Mouse (Mus musculus) thymus, adult 18-20 months (tissue): ENCODE results near the gene Chst3.
"Not testable (repeated sequence)": the region's sequence is repeated elsewhere in the genome, so short reads cannot be mapped to it uniquely, and the experiment has no call there.

Experiments
- DNase-seq, 2 experiments: peaks; one replicate each; pipeline ENCODE4 v3.0.0; 2022; ENCODE audit warnings: mixed read lengths in 2 of 2

Chst3 gene

DNA sequence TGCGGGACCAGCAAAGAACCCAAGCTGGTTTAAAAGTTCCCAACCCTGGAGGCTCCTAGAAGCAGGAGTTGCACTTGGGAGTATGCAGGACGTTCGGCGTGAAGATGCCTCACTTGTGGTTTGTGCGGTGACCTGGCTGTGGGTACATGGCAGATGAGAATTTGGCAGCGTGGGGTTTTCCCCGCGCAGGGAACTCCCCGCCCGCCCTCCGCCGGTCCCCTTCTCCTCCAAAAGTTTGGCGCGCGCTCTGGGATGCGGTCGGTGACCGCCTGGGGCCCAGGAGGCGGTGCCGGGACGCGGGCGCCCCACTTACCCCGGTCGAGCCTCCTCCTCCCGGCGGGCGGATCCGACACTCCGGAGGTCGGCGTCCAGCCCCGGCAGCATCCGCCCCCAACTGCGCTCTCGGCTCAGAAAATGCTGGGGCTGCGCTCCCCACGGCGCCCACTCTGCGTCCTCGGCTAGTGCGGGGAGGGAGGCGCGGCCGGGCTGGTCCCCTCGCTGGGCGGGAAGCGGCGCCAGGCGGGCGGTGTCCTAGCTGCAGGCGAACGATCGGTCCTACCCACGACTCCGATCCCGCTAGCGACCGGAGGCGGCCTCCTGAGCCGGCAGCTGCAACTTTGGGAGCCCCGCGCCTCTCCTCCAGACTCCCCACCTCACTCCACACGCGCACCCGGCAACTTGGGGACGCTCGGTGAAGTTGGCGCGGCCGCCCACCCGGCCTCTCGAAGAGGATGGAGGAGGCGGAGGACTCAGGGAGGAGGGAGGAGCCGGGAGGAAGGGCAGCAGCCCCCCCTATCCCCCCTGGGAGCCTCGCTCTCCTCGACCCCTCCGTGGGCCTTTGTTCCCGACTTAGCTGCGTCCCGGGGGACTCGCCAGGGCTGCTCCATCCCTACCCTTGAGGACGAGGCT, at the start of gene Chst3:
Gene Chst3, minus strand, starts transcription at position 670 of the 909 bp plus-strand sequence.
- peak in 1 of 2 experiments; percentile 24 for DNase-seq

DNA sequence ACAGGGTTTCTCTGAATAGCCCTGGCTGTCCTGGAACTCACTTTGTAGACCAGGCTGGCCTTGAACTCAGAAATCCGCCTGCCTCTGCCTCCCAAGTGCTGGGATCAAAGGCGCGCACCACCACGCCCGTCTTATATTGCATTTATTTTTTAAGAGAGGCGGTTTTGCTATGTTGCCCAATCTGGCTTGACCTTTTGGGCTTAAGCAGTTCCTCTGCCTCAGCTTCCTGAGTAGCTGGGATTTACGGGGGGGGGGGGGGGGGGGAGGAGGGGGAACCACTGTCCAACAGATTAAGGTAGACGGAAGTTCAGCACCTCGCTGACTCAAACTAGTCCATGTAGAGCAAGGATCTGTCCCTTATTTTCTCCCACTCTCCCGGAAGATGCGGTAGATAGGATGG, 49.7 kb upstream of the Chst3 start:
- DNase-seq: no peak

- no peak for DNase-seq
Measured at GRCm38 (mm10) chr10:60266842-60267401, 47.9 kb upstream of the Chst3 start.

- DNase-seq: no peak
Measured at GRCm38 (mm10) chr10:60265252-60265651, 46.2 kb upstream of the Chst3 start.

- DNase-seq: peak in 1 of 2 experiments; percentile 53
Measured at GRCm38 (mm10) chr10:60263351-60263750, 44.3 kb upstream of the Chst3 start.

GRCm38 (mm10) chr10:60262386-60262785, 43.3 kb upstream of the Chst3 start:
- peak; percentile 80 to 86 for DNase-seq

- DNase-seq: no peak
Measured at GRCm38 (mm10) chr10:60261530-60261929, 42.5 kb upstream of the Chst3 start.

GRCm38 (mm10) chr10:60260557-60261294, 41.7 kb upstream of the Chst3 start:
- DNase-seq: no peak

- no peak for DNase-seq
Measured at GRCm38 (mm10) chr10:60257261-60257825, 38.3 kb upstream of the Chst3 start.

GRCm38 (mm10) chr10:60256088-60256487, 37.0 kb upstream of the Chst3 start:
- no peak for DNase-seq

DNA sequence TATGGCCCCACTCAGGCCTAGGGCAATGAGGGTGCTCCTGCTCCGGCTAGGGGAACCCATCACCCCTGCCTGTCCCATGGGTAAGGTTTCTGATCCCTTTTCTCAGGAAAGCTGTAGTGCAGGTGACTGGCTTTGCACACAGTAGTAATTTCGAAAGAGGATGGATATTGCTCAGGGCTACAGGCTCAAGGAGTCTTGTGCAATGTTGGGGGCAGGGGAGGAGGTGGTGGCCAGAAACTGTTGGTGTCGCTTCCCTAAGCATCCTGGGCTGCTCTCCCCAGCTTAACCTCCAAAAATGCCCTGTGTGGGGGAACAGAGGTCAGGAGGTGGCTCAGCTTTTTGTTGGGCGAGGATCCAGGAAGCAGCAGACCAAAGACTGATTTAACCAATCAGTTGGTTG, 33.5 kb upstream of the Chst3 start:
- no peak for DNase-seq

DNA sequence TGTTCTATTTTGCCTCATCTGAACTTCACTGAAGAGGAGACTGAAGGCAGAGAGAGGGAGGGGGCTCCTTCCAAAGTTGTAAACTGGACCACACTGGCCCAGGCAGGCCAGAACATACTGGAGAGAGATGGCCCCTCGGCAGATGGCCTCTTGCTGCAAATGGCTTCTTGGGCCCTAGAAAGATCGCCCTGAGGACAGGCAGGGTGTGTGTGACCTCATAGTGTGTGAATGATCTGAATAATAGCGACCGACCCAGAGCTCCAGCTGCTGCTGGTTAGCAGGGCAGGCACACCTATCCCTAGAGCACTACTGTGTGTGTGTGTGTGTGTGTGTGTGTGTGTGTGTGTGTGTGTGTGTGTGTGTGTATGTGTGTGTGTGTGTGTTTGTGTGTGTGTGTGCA, 33.1 kb upstream of the Chst3 start:
- DNase-seq: no peak

DNA sequence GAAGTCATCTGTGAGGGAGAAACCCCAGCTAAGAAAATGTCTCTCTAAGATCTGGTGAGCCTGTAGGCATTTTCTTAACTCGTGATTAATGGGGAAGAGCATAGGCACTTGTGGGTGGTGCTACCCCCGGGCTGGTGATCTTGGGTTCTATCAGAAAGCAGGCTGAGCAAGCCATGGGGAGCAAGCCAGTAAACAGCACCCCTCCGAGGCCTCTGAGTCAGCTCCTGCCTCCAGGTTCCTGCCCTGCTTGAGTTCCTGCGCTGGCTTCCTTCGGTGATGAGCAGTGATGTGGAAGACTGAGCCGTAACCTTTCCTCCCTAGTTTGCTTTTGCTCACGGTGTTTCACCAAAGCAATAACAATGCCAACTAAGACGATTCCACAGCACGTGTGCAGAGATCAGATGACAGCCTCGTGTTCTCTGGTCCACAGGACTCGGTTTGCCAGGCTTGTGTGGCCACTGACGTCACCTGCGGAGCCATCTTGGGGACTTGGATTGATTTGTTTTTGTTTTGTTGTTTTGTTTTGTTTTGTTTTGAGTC, 31.4 kb upstream of the Chst3 start:
- no peak for DNase-seq

DNA sequence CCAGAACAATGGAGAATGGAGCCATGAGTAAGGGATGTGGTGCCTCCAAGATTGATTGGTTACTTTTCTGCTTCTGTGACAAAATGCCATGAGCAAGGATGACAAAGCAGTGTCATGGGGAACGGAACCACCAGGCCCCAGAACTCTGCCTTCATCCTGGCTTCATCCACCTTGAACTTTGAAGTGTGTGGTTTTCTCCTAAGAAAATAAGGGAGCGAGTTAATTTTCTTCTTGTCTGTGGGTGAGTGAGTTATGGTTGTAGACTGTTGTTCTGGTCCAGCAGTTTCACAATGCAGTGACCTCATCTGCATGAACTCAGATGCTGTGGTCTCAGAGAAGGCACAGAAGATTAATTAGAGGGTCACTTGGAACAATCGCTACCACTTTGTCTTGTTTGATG, 29.3 kb upstream of the Chst3 start:
- DNase-seq: not testable (repeated sequence)

DNA sequence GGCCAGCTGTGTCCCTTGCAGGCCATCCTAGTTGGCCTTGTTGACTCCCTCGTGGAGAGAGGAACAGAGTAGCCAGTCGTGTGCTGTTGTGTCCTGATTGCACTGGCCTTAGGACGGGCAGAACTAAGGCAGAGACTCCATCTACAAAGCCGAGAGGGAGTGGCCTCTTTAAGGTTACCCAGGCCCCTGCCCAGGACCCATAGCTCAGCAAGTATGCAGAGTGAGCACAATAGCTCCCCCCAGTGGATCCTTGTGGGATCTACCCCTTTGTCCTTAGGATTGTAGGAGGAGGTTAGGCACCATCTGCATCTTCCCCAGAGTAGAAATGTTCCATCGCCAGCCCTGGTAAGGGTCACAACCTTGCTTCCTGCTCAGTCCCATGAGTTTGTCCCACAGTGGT, 27.5 kb upstream of the Chst3 start:
- peak in 1 of 2 experiments; percentile 47 for DNase-seq

DNA sequence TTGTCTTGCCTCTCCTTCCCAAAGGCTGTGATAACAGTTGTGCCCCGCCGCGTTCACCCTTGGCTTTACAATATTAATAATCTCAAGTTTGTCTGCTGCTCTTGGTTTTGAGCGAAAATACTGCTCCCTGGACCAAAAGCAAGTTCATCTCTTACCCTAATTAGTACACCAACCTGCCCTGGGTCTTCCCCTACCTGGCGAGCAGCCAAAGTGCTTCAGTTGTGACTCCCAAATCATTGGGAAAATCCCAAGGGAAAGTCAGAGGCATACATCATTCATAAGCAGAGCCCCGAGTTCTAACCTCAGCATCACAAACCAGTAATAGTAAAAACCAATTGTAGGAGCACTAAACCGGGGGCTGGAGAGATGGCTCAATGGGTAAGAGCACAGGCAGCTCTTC, 26.6 kb upstream of the Chst3 start:
- DNase-seq: no peak

GRCm38 (mm10) chr10:60245041-60245440, 26.0 kb upstream of the Chst3 start:
- peak; percentile 60 to 71 for DNase-seq

- DNase-seq: no peak
Measured at GRCm38 (mm10) chr10:60243941-60244340, 24.9 kb upstream of the Chst3 start.

- DNase-seq: no peak
Measured at GRCm38 (mm10) chr10:60240416-60240815, 21.4 kb upstream of the Chst3 start.

GRCm38 (mm10) chr10:60237475-60238154, 18.6 kb upstream of the Chst3 start:
- DNase-seq: peak; percentile 22 to 43

GRCm38 (mm10) chr10:60235876-60236275, 16.8 kb upstream of the Chst3 start:
- DNase-seq: not testable (repeated sequence)

DNA sequence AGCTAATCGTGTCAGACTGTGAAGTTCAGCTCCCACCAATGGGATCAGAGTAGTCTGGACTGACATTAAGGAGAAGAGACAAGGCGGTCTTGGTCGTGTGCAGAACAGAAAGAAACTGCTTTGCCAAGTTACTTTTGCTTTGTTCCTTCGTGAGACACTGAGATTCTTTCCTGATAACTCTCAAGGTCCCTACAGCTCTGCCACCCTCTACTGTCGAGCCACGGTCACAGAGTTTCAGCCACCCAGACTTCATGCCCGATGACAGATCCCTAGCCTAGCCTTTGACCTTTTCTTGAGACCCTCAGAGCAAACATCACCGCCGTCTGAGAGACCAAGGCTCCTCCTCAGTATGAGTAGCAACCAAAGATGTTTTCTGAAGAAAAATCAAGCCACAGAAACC, 14.9 kb upstream of the Chst3 start:
- no peak for DNase-seq
